Mouse (Mus musculus) layer of hippocampus, adult 18-20 months (tissue): ENCODE data around the gene Clspn. TPM values are rescaled to one million over a fixed set of nuclear protein-coding genes. Genes with fewer than 3 reads are reported as not detected.

Experiments used
- DNase-seq, 2 experiments: peaks; one replicate each; pipeline ENCODE4 v3.0.0; 2022; ENCODE audit warnings: low spot score in 2 of 2
- total RNA-seq, 2 experiments: library from RNA; stranded (reverse); gene quantifications; 2 replicates each; pipeline ENCODE4 v1.2.3; 2021

The Clspn gene
- total RNA-seq, 2 experiments from 2014 or later: 0.87 to 0.91 TPM

DNA sequence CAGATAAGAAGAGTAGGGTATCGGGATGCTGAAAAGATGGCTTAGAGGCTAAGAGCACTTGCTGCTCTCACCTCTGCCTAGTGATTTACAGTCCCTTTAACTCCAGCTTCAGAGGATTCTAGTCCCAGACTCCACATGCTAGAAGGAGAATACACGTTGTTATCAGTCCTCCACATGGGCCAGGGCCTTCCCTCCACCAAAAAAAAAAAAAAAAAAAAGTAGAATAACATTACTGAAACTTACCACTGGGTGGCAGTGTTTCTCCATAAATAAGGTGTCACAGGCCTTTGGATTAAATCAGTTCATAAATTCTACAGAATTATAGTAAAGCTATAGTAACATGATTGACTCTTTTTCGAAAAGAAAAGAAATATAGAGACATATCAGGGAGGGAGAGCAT, 2.3 kb upstream of the Clspn start:
- DNase-seq: peak in 1 of 2 experiments; percentile 18

DNA sequence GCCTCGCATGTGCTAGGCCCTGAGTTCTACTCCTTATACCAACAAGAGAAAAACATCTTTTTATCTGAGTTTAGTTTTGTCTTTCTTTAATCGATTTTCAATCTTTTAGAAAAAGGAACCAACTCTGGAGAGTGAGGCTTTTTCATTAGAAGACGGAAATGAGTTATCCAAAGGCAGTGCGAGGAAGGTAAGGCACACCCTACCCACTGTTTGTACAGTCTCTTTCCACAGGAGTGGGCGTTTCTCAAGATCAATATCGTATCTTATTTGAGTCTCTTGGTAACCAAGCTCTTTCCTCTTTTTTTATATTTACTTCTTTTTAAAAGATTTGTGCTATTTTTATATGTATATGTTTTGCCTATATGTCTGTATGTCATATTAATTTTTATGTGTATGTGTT, 7.1 kb downstream of the Clspn start:
- DNase-seq: no peak

DNA sequence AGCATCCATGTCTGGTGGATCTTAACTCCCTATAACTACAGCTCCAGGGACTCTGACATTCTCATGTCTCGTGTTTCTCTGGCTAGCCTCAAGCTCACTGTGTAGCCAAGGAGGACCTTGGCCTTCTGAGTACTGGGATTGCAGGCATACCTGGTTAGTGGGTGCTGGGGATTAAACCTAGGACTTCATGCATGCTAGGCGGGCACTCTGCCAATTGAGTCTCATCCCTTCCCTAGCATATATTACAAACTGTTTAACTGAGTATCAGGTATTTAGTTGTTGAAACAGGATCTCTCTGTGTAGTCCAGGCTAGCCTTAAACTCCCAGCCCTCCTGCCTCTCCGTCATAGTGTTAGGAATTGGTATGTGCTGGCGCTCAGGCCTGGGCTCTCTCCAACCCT, 10.5 kb downstream of the Clspn start:
- no peak for DNase-seq

DNA sequence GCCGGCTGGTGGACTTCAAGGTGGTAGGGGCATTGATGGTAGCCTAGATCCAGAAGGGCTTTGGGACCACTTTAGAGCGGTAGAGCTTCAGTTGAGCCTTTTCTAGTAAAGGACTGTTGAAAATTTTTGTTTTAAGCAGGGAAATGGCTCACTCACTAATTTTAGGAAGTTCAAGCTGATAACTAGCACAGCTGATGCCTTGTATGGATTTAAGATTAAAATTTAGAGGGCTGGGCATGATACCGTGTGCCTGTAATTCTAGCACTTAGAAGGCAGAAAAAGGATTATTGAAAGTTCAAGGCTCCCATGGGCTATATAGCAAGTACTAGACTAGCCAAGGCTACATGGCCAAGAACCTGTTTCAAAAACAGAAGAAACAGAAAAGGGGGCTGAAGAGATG, 13.0 kb downstream of the Clspn start:
- no peak for DNase-seq

DNA sequence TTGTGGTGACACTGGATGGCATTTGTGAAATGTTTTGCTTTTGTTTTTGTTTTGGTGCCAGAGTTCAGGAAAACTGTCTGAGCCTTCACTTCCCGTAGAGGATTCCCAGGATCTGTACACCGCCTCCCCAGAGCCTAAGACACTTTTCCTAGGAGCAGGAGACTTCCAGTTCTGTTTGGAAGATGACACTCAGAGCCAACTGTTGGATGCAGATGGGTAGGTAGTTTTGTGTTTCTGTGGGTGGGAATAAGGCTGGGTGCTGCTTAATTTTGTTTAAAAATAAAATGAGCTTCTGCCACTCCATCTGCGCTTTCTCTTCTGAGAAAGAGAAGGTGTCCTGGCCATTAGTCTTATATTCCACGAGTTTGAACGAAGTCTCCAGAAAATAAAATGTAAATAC, 19.5 kb downstream of the Clspn start:
- DNase-seq: peak; percentile 62 to 87

DNA sequence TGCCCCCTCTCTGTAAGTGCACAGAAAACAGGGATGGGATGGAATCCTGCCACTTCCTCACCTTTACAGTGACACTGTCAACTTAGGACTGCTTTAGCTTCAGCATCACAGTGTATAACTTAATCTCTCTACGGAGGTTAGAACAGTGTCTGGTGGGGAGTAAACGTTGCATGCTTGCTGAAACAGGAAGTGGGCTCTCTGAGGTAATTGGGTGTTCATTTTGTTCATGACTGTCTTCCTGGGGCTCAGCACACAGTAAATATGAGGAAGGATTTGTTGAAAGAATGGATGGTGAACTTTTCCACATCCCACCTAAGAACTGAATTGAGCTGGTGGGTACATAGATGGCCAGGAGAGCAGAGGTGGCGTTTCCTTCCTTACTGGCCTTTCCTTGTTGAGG, 21.2 kb downstream of the Clspn start:
- DNase-seq: no peak

DNA sequence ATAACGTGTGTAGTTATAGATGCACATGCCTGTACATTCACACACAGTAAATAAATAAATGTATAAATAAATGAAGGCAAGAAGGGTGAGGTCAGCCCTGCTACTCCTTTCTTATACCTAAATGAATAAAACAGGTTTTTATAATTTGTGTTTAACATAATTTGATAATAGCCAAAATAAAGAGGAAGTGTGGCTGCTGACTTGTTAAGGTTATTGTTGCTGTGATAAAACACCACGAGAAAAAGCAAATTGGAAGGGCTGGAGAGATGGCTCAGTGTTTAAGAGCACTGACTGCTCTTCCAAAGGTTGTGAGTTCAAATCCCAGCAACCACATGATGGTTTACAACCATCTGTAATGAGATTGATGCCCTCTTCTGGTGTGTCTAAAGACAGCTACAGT, 22.3 kb downstream of the Clspn start:
- DNase-seq: no peak

DNA sequence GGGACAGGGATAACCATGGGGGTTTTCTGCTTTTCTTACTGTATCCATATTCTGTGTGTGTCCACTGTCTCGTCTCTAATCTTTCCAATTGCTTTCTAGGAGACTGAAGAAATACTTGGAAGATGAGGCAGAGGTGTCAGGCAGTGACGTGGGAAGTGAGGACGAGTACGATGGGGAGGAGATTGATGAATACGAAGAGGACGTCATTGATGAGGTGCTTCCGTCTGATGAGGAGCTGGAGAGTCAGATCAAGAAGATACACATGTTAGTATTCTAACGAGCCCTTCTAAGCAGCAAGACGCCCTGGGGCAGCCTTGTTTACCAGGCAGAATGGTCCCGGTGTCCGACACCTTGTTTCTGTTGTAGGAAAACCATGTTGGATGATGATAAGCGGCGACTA, 29.0 kb downstream of the Clspn start:
- no peak for DNase-seq

DNA sequence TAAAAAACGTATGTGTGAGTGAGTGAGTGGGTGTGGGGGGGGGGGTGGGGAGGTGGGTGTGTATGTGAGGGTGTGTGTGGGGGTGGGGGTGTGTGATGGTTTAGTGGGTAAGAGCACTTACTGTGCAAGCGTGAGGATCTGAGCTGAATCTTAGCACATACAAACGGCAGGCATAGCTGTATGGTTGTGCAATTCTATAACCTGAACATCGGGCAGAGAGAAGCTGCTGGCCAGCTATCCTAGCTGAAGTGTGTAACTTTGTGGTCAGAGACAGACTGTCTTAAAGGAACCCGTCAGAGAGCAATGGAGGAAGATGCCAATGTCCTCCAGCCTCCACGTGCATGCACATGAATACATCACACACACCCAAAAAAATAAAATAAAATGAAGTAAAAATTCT, 35.3 kb downstream of the Clspn start:
- no peak for DNase-seq

DNA sequence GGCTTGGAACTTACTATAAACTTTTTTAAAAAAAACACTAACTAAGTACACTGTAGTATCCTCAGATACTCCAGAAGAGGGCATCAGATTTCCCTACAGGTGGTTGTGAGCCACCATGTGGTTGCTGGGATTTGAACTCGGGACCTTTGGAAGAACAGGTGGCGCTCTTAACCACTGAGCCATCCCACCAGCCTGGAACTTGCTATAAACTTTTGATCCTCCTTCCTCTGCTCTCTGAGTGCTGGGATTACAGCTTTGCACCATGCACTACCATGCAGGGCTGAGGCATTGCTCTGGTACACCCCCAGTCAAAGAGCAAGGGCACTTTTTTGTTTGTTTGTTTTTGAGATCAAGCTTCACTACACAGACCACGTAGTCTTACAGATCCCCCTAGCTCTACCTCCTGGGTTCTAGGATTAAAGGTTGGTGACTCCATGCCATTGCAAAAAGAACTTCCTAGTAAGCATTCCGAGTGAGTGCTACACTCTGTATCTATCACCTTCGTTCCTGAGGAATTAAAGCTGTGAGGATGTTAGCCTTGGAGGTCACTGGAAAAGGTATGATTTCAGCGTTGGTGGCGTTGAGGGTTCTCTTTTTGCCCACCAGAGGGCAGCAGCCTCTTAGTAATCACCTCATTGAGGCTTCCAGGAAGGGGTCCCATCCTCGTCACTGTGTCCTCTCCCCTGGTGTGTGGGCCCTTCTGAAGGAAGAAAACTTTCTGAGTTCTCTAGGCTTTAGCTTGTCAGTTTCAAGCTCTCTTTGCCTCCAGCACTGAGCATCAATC, 43.4 kb downstream of the Clspn start:
- DNase-seq: peak in 1 of 2 experiments; percentile 73

DNA sequence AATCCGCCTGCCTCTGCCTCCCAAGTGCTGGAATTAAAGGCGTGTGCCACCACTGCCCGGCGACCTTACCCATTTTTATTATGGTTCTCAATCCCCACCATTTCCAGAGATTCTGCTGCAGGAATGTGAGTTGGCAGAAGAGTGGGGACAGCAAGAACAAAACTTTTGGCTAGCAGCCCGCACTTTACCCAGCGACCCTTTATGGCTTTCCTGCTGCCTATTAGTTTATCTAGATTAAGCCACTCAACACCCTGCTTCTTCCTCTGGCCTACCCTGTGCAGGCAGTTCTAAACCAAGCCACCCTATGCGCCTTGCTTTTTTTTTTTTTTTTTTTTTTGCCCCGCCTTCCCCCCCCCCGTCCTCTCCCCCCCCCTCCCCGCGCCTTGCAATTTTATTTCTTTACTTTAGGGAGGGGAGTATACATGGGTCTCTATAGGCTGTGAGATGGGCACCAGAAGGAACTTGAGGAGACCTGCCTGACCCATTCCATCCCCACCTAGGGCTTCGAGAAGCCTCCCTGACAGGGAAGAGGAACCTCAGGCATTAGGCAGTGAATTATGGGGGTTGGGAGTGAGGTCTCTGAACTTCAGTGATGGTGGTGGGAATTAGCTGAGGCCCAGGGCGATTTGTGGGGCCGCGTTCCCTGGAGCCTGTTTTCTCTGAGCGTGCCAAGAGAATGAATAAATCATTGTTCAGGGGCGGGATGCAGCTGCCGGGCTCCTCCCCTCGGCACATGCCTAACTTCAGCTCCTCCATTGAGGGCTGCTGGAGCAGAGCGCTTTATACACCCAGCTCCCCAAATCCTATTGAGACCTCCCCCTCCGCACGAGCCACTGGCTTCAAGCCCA, 45.1 kb downstream of the Clspn start:
- DNase-seq: peak; percentile 37 to 51

DNA sequence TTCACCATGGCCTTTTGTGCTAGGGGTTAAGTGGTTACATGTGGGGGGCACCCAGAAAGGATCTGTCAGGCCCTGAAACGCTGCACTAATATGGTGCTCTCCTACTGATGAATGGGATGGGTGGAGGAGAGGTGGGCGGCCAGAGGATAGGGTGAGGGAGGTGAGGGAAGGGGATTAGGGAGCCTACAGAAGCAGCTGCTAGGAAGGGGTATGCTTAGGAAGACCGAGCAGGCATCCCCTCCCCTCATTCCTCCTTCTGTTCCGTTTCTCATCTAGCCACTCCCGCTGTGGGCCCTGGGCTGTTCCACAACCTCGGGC, 45.7 kb downstream of the Clspn start:
- DNase-seq: no peak

DNA sequence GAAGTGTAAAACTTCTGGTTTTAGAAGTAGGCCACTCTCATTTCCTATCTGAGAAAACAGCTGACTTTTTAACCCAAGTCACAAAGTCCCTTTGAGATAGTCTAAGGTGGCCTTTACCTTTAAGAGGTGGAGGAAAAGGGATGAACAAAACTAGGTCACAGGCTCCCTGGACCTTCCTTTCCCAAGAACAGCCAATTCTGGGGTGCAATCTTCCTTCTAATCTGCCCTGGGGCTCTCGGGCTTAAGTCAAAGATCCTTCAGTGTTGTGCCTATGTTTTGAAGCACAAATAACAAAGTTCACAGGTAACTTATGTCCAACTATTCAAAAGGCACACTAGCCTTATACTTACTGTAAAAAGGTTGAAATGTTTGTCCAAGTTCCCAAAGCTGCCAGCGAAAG, 47.4 kb downstream of the Clspn start:
- no peak for DNase-seq

DNA sequence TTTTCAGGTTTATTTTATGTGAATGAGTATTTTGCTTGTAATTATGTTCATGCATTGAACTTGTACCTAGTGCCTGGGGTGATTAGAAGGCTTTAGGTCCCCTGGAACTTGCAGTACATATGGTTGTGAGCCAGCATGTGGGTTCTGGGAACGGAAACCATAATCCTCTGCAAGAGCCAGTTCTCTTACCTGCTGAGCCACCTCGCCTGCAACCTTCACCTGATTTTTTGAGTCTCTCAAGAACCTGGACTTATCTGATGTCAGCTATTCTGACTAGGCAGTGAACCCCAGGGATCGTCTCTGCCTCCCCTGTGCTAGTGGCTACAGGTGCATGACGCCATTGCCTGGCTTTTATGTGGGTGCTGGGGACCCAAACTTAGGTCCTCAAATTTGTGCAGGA, 49.0 kb downstream of the Clspn start:
- no peak for DNase-seq

DNA sequence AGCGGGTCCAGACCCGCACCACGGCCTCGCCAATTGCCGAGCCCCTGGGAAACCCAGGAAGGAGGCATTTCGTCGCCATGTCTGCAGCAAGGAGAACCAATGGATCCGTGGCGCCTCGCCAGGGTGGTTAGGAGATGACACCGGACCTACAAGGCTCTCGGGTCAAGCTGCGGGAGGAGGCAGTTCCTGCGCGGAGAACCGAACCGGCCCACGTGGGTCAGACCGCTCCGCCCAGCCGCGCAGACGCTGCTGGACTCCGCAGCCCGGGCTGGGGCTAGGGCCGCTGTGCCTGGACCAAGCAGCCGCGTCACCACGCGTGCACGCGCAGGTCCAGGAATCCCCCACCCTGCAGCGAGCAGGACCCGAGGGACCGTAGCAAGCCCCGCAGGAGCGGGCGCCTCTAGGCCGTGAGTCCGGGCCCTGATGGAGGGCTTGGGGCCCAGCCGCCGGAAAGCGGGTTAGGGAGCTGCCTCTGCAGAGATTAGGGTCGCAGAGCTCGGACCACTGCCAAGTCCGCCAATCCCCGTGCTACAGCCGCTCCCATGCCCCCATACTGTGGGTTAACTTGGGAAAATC, 53.0 kb downstream of the Clspn start, which contains the start of gene 5730409E04Rik:
TSS of gene 5730409E04Rik (plus strand) at position 213 of the 576 bp plus-strand sequence.
- DNase-seq: peak; percentile 72 to 86

DNA sequence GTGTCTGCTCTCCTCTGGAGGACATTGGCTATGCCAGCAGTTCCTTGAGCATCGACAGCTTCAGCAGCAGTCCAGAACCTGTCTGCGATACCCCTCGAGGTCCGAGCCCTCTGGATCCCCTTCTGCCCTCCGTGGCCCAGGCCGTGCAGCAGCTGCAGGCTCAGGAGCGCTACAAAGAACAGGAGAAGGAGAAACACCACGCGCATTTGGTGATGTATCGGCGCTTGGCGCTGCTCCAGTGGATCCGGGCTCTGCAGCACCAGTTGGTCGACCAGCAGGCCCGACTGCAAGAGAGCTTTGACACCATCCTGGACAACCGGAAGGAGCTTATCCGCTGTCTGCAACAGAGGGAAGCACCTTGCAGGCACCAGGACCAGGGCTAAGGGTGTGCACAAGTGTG, 55.3 kb downstream of the Clspn start:
- peak; percentile 27 to 58 for DNase-seq

DNA sequence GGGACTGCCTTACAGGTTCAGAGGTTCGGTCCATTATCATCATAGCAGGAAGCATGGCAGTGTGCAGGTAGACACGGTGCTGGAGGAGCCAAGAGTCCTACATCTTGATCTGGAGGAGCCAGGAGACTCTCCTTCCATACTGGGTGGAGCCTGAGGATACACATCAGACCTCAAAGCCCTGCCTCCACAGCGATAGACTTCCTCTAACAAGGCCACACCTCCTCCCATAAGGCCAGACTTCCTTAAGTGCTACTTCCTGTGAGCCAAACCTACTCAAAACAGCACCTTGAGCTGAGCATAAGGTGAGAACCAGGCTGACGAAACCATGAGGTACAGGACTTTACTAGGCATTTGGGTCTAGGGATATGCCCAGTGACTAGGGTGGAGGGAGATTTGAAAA, 59.6 kb downstream of the Clspn start:
- DNase-seq: no peak

DNA sequence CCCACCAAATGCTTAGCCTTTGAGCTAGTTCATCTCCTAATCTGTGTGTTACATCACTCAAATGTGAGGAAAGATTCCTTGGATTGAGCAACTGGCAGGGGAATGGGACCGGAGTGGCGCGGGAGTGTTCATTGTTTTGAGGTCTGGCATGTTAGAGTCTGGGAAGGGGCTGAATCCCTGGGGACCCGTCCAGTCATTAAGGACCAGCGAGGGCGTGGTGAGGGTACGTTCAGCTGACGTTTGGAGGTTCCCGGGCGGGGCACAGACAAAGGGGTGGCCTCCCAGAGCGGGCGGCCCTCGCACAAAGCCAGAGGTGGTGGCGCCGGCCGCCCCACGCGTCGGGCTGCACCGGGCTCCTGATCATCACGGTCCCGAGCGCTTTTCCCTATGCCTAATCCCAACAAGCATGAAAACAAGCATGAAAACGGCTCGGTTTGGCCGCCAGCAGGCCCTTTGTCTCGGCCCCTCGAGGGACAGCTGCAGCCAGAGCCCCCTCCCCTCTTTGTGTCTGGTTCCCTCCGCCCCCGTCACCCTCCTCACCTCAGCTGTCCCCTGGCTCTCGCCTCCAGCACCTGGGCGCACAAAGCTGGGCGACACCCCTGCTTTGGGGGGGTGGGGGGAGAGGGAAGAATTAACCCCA, 63.1 kb downstream of the Clspn start:
- no peak for DNase-seq

DNA sequence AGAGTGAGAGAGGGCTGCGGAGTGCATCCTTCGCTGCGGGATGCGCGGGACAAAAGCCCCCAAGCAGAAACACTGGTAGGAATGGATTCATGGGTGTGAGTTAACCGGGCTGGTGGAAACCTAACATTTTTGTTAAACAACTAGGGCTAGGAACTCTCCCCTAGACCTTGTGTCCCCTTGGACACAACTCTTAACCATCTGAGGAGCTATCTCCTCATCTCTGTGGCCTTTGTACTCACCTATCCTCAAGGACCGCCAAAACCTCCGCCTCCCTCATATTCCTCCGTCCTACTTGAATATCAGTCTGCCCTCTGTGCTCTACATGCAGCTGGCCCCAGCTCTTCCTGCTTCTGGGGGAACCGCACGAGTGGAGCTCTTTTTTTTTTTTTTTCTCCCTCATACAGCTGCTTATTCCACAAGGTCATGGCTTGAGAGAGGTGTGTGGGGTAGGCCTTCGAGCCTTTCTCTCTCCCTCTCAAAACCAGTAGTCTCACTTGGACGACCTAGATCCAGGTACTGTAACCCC, 63.7 kb downstream of the Clspn start:
- DNase-seq: no peak

DNA sequence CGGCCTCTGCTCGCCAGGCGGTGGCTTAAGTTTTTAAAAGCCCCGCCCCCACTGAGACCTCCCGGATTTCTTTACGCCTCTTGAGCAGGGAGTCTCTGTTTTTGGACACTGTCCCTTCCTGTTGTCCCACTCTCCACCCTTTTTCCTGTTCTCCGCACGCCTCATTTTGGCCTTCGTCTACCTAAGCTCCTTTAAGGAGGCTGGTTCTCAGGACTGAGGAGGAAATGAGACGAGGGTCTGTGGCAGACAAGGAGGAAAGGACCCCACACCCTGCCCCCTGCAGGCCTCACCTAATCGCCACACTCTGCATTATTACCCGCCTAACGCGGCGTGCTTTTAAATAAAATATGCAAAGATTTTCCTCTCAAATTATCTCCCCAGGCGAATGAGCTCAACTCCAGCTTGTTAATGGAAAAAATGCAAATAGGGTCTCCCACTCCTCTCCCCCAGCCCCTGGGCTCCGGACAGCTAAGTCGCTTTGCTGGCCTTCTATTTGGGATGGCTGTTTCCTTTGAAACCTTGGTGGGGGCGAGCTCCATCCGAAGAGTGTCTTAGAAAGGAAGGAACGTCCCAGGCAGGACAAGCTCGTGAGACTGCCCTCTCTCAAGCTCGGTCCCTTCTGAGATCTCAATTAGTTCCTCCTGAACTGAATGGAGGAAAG, 70.4 kb downstream of the Clspn start:
- no peak for DNase-seq

DNA sequence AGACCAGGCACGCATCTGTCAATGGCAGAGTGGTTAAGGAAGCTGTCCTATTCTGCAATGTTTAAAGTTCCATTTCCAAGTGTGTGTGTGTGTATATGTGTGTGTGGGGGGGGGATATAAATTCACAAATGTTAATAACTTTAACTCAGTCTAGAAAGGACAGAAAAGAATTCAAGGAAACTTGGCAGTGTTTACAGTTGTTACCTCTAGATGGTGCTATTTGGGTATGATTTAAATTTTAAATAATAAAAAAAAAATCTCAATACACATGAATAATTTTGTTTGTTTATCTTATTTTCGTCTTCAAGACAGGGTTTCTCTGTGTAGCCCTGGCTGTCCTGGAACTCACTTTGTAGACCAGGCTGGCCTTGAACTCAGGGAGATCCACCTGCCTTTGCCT, 75.2 kb downstream of the Clspn start:
- no peak for DNase-seq
